Mouse (Mus musculus) cerebellum, adult 8-10 months (tissue): ENCODE data around the gene Crygd.
"Not testable (repeated sequence)": the region's sequence is repeated elsewhere in the genome, so short reads cannot be mapped to it uniquely, and the experiment has no call there.

Experiments
- DNase-seq: peaks from one replicate; pipeline ENCODE4 v3.0.0; 2022

Gene Crygd

GRCm38 (mm10) chr1:65063352-65063751 lies at the start of gene Crygd:
Crygd (minus strand) TSS chr1:65063452.
- no peak for DNase-seq

DNA sequence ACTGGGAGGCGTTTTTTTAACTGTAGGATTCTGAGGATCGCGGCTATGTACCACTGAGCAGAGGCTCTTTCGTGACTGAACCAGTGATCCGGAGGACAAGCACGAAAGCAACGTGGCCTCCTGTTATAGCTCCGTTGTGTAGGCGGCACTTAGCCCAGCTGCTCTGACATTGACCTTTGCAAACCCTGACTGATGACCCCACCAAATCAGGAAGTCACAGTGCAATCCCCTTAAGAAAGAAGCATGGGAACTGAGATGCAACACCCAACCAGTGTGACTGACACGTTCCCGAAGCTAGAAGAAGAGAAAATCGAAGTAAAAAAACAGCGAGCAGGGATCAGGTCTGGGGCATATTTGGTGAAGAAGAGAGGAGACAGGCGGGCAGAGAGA lies 49.5 kb upstream of the Crygd start:
- no peak for DNase-seq

- DNase-seq, result peak; percentile 69
Measured at GRCm38 (mm10) chr1:65112031-65112806, 49.0 kb upstream of the Crygd start.

DNA sequence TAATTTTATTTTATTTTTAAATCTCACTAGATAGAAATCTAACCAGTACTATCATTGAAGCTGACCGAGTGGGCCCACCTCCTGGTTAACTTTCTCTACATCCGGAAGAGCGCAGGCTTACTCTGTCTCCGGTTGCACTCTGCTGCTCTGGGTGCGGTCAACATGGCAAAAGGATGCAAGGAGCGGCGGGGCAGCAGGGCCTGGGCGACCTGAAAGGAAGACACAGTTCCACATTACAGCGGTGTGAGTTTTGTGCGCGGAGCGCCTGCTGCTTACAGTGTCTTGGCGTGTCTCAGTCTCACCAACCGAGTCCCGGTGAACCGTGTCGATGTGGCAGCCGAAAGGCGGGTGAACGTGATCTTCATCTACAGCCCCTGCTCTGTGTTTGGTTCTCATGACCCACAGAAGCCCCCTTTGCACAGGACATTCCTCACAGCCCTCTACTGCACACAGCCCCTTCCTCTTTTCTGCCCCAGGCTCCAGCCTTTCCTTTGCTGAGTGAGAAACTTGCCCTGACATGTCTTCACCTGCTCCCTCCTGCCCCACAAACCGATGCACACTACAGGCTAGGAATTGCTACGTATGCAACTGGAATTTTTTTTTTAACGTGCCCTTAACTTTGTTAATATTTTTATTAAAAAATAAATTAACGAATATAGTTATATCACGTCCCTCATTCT lies 46.6 kb upstream of the Crygd start:
- DNase-seq, result no peak

- no peak for DNase-seq
Measured at GRCm38 (mm10) chr1:65109196-65109595, 45.9 kb upstream of the Crygd start.

DNA sequence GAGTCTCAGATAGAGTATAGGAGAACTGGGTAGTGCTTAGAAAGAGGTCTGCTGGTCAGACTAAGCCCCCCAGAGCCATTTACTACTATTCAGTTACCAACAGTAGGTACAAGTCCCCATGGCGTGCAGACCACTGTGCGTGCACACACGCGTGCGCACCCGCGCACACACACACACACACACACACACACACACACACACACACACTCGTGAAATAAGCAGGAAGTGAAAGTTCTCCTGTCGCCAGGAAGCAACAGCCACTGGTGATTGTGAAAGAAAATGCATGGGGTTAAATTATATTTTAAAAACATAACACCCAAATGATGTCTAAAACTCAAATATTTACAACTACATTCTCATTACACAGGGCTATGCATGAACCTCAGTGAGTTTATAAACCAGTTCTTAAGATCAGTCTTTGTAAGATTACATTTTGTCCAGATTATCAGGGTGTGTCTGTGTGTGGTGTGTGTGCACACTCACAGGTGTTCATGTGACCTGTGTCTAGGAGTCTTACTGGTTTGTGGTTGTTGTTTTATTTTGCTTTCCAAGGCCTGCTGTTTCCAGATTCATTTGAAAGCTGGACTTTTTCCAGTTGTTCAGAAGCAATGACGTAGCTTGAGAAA lies 44.5 kb upstream of the Crygd start:
- no peak for DNase-seq

- no peak for DNase-seq
Measured at GRCm38 (mm10) chr1:65103273-65103672, 40.0 kb upstream of the Crygd start, which contains the start of gene Cryga. Cryga (minus strand) TSS chr1:65103373.

DNA sequence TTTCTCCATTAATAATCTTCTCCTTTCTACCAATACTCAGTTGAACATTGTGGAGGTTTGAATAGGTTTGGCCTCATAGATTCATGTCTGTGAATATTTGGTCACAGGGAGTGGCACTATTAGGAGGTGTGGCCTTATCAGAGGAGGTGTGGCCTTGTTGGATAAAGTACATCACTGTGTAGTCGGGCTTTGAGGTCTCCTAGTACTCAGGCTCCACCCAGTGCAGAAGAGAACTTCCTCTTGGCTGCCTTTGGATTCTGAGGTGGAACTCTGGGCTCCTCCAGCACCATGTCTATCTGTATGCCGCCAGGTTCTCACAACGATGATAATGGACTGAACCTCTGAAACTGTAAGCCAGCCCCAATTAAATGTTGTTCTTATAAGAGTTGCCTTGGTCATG lies 33.7 kb upstream of the Crygd start:
- no peak for DNase-seq

GRCm38 (mm10) chr1:65091566-65091965 lies 28.3 kb upstream of the Crygd start:
- no peak for DNase-seq

GRCm38 (mm10) chr1:65090370-65090769 lies 27.1 kb upstream of the Crygd start:
- no peak for DNase-seq

DNA sequence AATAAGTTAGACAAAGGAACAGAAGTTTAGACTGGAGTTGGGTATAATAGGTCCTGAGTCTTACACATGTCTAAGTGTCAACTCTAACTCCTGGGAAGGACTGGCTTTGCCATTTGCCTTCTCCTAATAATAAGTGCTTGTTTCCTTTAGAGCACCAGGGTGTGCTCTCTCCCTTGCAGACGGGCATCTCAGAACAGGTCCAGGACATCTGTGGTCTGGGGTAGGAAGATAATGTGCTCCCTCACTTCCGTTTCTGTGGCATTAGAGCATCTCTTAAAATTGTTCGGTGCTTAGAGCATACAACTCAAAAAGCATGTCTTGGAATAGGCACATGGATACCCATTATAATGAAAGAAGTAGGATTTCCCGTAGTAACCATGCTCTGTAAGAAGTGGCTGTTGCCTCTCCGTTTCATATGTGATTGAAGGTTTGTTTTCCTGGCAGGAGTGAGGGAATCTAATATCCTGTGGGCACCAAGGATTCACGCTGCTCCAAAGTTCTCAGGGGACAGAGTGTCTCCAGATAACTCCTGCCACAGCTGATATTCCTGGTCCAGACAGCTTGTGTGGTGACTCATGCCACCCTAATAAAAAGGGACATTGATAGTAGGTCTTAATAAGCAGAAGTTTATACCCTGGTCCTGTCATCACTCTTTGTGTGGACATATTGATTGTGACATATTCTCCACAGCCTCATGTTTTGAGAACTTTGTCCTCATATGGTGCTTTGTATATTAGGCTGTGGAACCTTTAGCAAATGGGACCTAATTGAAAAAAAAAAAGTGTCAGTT lies 25.5 kb upstream of the Crygd start:
- DNase-seq, result no peak

GRCm38 (mm10) chr1:65082188-65082587 lies 18.9 kb upstream of the Crygd start, which contains the start of gene Crygb:
Crygb (minus strand) TSS chr1:65082288.
- DNase-seq, result no peak

- DNase-seq, result no peak
Measured at GRCm38 (mm10) chr1:65075607-65076006, 12.4 kb upstream of the Crygd start.

GRCm38 (mm10) chr1:65073589-65073988 lies 10.3 kb upstream of the Crygd start, which contains the start of gene Crygc:
Crygc (minus strand) TSS chr1:65073689.
- DNase-seq, result no peak

GRCm38 (mm10) chr1:65067842-65068241 lies 4.6 kb upstream of the Crygd start:
- no peak for DNase-seq

- DNase-seq, result no peak
Measured at GRCm38 (mm10) chr1:65064201-65064600, 949 bp upstream of the Crygd start.

DNA sequence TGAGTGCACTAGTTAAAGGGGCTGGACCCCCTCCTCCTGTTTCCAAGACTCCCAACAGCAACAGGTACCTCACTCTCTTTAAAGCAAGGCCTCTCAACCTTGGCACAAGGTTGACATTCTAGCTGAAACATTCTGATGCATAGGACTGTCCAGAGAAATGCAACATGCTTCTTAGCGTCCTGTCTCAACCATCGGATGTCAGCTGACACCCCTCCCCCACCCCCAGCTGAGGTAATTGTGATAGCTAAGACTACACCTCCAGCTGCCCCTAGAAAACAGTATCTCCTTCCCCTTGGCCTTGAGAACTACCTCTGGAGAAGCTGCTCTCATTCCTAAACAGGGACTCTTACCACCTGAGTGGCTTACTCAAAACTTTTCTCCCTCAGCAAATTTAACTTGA lies 11.1 kb downstream of the Crygd start:
- no peak for DNase-seq

DNA sequence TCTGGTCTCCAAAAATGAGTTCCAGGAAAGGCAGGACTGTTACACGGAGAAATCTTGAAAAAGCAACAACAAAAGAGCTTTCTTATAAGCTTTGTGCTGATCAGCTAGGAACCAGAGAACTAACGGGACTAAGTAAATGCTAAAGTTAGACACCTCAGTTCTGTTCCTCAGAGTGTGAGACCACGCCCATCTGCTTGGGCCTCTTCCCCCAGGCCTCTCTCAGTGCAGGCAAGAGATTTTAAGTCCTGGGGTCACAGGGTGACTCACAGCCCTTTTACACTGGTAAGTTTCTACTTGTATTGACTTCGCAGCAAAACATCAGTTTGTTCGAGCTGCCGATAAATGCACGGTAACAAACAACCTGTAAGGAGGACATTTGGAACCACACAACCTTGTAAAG lies 11.6 kb downstream of the Crygd start:
- no peak for DNase-seq

GRCm38 (mm10) chr1:65050952-65051351 lies 12.3 kb downstream of the Crygd start, which contains the start of gene Cryge:
Cryge (minus strand) TSS chr1:65051149.
- not testable (repeated sequence) for DNase-seq

DNA sequence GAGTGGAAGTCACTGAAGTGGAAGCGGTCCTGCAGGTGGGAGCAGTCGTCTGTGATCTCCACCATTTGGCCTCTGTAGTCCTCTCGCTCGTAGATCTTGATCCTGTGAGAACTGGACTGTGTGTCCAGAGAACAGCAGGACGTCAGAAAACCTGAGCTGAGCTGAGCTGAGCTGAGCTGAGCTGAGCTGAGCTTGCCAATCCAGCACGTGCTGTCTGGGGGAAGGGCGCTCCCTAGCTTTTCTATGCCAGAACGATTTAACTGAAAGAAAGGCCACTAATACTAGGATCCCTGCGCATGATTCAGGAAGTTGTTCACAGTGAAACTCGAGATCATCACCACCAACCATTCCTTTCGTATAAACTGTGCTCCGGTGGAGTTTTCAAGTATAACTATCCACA lies 14.5 kb downstream of the Crygd start:
- peak; percentile 1 for DNase-seq

GRCm38 (mm10) chr1:65046401-65047109 lies 16.7 kb downstream of the Crygd start:
- DNase-seq, result peak; percentile 10

- no peak for DNase-seq
Measured at GRCm38 (mm10) chr1:65043433-65043832, 19.8 kb downstream of the Crygd start.
